Mouse (Mus musculus): ENCODE results near the gene Tyw5.

Tyw5 gene

DNA sequence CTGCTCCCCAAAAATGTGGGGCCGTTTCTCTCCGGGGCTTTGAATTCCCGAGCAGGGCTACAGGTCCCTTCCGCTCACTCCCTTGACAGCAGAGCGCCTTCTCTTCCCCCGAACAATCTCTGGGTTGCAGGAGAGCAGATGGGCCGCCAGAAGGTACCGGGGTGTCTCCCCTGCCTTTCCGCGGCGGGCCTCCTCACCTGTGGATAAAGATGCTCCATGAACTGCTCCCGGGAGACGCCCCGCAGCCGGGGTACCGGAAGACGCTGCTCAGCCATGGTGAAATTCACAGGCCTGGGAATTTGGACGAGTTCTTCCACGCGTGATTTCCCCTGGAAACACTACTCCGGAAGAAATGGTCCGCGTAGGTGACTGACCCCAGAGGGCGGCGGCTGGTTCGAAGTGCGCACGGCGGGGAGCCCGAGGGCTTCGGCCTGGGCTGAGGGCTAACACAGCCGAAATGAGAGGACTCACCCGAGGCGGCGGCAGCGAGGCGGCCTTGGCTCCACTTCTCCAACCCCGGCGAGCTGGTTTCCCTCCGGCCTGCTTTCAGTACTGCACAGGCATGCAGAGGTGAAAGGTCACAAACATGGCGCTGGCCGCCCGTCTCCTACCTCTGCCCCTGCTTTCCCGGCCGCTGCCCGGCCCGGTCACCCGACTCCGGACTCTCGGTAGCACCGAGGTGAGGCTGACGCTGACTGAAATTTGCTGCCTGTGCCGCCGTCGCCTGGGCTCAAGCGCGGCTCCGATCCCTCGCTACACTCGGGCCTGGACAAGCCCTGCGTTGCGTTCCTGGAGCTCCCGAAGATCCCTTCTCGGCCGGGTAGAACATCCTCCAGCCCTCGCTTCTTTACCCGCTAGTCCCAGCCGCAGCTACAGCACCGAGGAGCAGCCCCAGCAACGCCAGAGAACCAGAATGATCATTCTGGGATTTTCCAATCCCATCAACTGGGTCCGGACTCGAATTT is at the start of gene Tyw5, which contains the start of gene Maip1:
TSS of gene Tyw5 (minus strand) at position 915 of the 965 bp plus-strand sequence.
TSS of gene Maip1 (plus strand) at position 142 of the 965 bp plus-strand sequence.
- DNase-seq (ENCODE audit: low spot score) = peak; percentile 86

DNA sequence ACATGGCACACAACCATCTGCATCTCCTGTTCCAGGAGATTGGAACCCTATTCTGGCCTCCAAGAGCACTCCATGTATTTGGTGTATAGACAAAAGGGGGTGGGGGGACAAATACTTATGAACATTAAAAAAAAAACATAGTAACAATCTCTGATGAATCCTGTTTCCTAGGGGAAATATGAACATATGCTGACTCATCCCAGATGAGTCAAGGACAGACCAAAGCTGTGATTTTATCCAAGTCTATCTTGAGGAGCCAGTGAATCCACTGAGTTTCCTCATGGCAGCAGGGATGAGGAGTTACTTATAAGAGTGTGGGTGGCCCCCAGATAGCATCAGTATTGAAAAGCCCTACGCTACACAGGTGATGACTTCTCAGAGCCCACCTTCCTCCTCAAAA is 43.3 kb upstream of the Tyw5 start:
- no peak for DNase-seq (ENCODE audit: low spot score)

DNA sequence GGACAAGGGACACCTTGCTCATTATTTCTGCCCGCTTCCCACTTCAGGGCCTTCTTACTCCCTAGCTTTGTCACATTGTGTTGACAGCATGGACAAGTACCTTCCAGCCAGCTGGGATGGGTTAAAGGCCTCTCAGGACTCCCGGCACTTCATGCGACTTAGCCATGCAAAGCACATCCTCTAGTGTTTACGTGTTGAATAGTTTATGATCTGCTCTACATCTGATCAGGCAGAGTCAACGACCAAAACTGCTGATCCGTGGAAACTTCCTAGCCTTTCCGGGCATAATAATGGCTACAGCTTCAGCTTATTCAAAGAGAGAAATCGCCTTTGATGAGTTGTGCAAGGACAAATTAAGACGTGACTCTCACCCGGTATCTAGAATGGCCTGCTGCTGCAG is 38.8 kb upstream of the Tyw5 start:
- DNase-seq (ENCODE audit: low spot score) = no peak

DNA sequence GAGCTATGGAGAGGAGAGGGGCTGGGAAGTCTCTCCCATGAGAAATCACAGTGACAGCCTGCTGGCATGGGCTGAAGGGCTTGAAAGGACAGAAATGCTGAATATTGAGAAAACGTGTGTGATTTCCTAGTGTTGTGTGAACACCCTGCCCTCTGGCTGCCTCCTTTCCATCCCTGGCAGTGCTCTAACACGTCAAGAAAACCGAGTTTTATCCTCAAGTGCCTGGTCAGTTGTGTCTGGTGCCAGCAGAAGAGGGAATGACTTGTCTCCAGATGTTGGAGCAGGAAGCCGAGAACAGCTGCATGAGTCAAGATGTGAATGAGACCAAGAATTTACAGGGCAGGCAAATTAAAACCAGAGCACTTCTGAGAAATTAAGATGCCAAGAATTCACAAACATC is 33.9 kb upstream of the Tyw5 start:
- no peak for DNase-seq (ENCODE audit: low spot score)

DNA sequence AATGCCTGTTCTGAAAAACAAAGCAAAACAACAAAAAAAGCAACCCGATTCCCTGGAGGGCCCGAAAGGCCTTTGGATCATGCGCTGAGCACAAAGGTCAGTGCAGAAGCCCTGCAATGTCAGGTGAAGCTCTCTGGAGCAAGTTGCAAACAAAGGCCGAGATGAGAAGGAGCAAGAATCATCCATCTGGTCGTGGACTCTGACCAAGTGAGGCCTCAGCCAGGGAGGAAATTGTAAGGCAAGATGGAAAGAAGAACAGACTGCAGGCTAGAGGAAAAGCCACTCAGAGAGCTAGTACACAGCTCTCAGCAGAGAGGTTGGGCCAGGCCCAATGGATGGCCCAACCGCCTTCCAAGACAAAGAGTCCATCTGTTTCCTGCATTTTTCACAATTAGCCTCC is 32.1 kb upstream of the Tyw5 start:
- no peak for DNase-seq (ENCODE audit: low spot score)

DNA sequence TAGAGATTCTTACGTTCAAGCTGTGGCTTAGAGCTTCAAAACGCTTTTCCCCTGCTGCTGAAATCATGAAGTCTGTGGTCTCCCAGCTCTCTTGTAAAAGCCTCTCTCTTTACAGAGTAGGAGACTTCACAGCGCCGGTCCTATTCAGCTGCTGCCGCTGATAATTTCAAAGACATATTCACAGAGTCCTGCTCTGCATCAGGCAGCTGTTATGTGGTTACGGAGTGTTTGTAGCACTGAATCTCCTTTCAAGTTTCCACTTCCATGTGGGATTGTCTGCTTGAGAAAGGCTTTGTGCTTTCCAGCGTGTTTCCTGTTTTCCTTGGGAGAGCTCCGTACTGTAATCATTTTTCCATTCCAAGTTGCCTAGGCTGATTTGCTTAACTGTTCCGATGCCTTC is 30.1 kb upstream of the Tyw5 start:
- peak; percentile 25 for DNase-seq (ENCODE audit: low spot score)

DNA sequence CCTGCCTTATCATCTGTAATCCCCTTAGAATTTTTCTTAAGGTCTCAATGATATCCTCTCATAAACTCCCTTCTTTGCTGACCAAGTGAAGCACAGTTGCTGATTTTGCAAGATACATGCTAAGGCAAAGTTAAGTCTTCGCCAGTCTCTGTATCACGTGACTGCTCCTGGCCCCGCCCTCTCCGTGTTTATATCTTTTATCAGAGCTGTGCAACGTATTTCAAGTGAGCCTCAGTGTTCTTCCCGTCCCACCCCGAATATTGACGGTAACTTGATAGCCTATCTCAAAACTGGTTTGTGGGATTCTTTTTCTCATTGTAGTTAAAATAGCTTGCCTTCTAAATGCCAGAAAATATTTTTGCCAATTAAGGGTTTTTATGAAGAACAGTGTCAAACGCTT is 29.5 kb upstream of the Tyw5 start:
- DNase-seq (ENCODE audit: low spot score) = no peak

DNA sequence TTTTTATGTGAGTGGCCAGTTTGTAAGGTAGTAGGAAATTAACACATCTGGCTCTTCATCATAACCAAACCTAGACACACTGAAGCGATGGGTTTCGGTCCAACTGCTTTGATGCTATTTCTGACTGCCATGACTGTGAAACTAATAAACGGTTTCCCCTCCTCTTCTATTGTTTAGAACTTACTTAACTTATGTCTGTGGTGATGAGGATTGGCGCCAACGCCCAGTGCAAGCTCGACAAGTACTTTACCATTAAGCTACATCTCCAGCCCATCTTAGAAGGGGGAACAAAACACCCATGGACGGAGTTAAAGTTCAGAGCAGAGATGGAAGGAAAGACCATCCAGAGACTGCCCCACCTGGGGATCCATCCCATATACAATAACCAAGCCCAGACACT is 26.2 kb upstream of the Tyw5 start:
- DNase-seq (ENCODE audit: low spot score) = no peak

DNA sequence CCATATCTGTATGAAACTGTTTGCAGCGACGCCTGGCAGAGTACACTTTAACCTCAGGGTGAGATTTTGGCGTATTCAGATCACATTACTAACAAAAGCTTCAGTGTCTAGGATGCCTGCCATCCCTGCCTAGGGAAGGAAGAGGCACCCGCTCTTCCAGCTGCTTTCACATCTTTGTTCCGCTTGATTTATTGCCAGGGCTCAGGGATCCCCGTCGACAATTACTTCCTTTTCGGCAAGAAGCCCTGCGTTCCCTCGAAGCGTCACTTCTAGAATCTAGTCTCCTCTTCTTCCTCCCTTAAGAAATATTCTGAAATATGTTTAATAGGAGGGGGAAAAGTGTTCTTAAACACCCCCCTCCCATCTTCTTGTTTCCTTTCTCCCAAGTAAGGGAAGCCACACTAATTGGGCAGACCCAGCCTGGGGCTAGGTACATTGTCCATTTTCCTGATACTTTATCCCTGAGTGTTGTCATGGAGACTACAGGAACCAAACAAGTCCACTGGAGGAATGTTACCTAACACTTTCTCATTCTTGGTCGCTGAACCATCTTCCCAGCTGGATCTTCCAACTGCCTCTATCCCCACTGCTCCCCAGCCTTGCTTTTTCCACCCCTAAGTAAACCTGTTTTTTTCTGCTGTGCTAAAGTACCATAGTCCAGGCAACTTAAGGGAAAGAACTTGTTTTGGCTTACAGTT is 23.0 kb upstream of the Tyw5 start:
- peak; percentile 79 for DNase-seq (ENCODE audit: low spot score)

DNA sequence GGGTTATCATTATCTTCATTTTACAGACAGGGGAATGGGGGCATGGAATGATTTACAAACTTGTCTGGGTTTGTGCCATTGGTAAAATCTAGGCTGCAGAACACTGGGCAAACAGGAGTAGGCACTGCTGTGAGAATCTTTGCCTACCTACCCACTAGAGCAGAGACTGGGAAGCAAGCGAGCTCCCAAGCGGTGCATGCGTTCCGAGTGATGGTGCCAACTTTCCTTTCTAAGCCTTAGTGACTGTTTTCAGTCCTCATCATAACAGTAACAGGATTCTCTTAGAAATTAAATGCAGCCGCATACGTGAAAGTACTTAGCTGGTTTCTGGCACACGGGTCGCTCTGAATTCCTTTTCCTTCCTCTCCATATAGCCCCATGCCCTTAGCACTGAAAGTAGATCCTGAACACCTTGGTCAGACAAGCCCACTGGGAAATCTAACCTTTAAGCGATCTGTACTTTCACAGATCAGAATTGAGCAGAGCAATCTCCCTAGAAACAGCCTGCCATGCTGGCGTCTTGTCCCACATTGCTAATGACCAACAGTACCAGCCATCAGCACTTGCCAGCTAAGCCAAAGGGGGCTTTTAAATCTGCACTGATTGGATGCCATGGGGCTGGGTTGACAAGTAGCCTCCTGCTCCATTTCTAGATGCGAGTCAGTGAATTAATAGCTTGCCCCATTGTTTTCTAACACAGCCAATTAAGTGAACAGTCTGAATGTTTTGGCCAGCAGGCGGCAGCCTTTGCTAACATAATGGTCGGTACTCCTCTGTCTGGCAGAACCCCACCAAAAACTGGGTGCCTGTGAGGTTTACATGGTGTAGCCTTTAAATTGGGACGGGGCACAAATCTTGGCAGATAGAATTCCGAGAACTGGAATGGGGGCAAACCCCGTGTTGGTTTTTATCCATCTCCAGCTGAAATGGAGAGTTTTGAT is 21.7 kb upstream of the Tyw5 start:
- peak; percentile 91 for DNase-seq (ENCODE audit: low spot score)

DNA sequence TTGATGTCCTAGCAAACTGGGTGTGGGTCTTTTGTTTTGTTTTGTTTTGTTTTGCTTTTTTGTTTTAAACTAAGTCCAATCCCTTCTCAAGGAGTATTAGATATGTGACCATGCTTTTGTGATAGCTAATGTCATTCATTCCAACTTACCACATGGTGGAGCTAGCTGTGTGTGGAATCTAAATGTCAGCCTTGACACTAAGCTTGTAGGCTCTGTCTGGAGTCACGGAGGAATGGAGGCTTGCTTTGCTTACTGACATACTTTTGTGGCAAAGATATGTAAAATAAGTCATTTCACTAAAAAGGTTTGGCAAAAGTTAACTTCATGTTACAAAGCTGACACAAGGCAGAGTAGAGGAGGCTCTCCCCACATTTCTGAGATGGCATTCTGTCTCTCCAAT is 16.8 kb upstream of the Tyw5 start:
- peak; percentile 71 for DNase-seq (ENCODE audit: low spot score)

DNA sequence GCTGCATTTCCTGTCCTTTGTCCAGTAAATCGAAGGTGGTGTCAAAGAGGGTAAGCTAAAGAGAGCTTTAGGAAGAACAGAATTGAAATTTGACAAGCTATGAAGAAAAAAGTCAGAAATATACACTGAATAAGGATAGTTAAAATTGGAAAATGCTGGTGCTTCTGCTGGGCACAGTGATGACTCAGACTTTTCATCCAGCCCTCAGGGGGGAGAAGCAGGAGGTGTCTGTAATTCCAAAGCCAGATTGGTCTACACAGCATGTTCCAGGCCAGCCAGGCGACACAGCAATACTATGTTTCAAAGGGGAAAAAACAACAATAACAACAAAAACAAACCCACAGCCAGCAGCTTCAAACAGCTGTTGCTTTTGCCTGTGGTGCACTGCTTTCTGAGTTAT is 6.5 kb upstream of the Tyw5 start:
- no peak for DNase-seq (ENCODE audit: low spot score)

DNA sequence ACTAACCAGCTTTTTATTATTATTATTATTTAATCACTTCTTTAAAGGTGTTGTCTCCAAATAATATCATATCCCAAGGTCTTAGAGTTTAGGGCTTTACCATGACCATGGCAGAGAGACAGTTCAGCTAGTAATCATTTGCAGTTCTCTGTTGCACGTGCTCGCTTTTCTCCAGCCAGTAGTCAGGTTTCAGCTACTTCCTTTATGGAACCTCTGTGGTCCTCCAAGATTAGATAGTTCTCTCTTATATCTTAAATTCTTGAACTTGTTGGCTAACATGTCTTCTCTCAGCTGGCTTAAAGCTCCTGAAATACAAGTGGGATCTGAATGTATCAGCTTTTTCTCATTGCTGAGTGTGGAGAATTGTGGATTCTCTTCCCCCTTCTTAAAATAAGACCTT is 2.1 kb upstream of the Tyw5 start:
- no peak for DNase-seq (ENCODE audit: low spot score)

DNA sequence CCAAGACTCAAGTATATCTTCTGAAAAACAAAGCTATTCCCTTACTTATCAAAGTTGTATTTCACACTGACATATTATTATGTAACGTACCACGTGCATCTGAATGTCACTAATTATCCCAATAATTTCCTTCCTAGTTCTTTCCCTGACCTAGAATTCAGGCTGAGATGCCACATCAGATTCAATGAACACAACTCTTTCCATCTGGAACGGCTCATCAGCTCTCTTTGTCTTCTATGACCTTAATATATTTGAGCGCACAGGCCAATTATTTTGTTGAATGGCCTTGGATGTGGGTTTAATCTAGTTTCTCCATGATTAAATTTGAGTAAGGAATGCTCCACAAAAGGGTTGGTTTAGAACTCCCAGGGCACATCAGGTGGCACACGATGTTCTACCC is 4.8 kb downstream of the Tyw5 start:
- DNase-seq (ENCODE audit: low spot score) = no peak

DNA sequence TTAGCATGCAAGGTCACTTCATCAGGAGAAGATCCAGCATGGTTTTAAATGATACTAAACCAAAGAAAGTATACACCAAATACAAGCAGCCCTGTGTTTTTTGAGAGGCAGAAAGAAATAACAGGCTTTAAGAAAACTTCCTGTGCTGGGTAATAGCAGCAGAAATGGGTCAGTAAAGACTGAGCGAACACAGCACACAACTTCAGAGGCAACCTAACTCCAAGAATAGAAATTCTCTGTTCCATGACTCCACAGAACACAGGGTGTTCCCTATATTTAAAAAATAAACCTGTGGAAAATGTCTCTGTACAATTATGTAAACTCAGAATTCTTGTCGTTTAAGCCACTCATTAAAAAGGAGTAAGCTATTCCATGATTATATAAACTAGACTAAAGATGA is 6.0 kb downstream of the Tyw5 start:
- no peak for DNase-seq (ENCODE audit: low spot score)

DNA sequence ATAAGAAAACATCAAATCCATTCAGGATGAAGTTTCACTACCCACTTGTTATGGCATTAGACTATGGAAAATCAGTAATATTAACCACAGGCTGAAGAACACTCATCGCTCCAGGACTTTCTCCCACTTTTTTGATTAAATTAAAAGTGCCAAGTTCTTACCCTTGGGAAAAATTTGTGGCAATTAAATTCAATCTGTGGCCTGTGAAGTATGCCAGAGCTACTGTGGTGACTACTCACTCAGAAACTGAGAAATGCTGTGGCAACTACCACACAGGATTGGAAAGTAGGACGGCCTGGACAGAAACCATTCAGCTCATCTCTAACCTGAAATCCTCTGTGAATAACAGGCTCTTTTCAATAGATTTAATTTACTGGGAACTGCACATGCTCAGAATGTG is 6.6 kb downstream of the Tyw5 start:
- DNase-seq (ENCODE audit: low spot score) = no peak

DNA sequence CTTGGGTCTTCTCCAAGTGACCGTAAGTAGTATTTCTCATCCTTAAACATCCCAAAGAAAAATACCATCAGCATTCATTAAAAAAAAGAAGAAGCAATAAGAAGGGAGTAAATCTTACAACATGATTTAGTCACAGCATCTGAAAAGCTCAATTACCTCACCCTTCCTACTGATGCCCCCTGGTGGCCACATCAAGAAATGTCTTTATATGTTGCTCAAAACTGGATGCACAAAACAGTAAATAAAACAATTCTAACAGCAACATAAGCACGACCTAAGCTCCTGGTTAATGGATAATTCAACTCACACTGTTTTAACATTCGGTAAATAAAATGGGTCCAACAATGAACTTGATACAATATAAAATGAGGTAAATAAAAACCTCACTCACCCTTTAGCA is 12.8 kb downstream of the Tyw5 start:
- DNase-seq (ENCODE audit: low spot score) = peak; percentile 68

DNA sequence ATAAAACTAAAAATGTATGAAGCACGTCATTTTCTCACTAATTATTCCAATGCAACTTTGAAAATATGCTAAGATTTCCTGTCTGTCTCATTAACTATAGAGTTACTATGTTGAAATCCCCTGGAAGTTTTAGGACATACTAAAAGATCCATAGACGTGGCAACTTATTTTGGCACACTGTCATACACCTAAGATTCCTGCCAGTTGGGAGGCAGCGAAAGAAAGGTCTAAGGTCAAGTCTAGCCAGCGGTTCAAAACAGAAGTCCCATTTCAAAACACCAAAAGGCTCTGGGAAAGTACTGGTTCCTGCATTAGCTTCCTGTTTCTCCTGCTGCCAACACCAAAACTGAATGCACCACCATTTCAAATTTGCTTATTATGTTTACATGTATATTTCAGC is 14.5 kb downstream of the Tyw5 start:
- DNase-seq (ENCODE audit: low spot score) = no peak

DNA sequence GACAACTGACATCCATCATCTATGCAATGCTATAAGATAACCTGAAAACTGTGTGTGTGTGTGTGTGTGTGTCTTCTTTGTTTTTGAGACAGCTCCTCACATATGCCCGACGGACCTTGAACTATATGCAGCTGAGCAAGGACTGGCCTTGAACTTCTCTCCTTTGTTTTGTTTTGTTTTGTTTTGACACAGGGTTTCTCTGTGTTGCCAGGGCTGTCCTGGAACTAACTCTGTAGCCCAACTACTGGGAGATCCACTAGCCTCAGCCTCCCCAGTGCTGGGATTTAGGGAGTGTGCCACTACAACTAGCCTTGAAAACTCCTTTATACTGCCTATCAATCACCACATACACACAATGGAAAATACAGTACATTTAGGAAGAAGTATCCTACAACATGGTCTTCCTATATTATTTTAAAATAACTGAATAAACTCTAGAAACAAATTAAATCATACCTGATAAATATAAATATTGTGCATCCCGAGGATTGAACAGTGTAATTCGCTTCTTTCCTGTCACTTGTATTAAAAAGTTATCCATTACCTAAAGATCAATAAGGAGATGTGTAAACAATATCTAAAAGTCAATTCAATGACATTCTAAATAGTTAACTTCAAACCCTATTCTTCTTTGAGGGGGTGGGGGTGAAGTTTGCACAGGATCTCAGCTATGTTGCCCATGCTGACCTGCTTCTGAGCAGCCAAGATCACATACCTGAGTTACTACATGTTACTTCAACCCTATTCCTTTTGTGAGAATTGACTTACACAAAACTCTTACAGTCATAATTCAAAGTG is 15.7 kb downstream of the Tyw5 start:
- no peak for DNase-seq (ENCODE audit: low spot score)

DNA sequence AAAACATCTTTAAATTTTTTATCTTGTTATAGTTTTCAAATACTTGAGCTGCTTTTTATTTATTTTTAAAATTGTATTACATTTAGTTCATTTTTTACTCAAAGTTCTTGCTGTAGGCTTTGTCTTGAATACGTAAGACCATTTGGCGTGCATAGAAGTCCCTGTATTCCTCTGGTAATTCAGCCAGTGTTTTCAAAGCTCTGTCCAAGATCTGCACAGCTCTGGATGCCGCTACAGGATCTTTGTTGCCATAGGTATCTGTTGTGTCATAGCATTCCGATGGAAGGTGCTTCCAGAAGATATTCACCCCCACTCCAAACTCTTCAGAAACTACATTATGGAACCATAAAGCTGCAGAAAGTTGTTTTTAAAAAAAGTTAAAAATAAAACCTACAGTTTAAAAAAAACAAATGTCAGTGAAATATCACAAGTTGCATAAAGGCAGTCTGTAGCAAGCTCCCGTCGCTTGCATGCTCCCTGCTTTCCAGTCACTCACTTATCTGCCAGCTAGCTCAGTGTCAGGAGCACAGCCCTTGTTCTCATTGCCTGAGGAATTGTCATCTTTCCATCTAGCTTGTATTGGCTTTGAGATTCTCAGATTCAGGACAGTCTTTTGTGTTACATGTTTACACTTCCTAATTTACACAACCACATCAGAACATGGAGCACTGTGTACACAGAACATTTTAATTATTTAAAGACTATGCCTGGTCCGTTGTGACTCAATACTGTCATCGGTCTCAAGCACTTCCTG is 18.3 kb downstream of the Tyw5 start:
- DNase-seq (ENCODE audit: low spot score) = no peak

DNA sequence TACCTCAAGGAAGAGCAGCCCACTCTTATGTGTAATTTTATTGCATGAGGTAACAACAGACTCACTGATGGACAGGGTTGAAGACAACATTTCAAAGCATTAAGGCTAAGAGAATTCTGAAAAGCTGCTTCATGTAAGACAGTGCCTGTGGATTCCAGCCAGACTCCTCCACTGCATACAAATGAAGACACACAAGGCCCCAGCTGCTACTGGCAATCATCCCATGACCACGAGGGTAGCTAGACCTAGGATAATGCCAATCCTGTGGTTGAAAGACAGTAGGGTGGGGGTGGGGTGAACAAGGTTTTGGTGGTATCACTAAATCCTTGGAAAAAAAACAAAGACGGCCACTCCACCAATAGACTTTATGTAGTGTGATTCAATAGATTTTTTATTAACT is 19.0 kb downstream of the Tyw5 start:
- no peak for DNase-seq (ENCODE audit: low spot score)

Measured in embryo, embryonic 10 days (tissue).